Mouse (Mus musculus): Measurements from ENCODE around the gene Setdb2.

Setdb2 gene

GRCm38 (mm10) chr14:59370348-59371068 is 70.2 kb downstream of the Setdb2 start:
- DNase-seq (ENCODE audit: low read depth, low spot score), result no peak

GRCm38 (mm10) chr14:59366386-59367105 is 74.1 kb downstream of the Setdb2 start:
- DNase-seq (ENCODE audit: low read depth, low spot score), result no peak

GRCm38 (mm10) chr14:59365244-59365644 is 75.4 kb downstream of the Setdb2 start, which contains the start of gene Phf11d:
Gene Phf11d (minus strand): TSS chr14:59365470.
- DNase-seq (ENCODE audit: low read depth, low spot score), result no peak

Measured in retina, postnatal 7 days (tissue).